Mouse (Mus musculus) inflammation-experienced regulatory T-cells, adult 6 months (primary cell): ENCODE data around the gene Shisal1. TPM values are rescaled to one million over a fixed set of nuclear protein-coding genes. Genes with fewer than 3 reads are reported as not detected.

ENCODE experiments used
- ATAC-seq: one replicate; pipeline ENCODE4 v1.8.0; 2017
- polyA plus RNA-seq, 3 experiments: library from polyadenylated mRNA; unstranded; fragments of 100-300 nt; shearing (Covaris generic); gene quantifications; one replicate each; pipeline ENCODE4 v1.2.1; 2017

Gene Shisal1
- polyA plus RNA-seq, 3 experiments from 2014 or later, result not detected

DNA sequence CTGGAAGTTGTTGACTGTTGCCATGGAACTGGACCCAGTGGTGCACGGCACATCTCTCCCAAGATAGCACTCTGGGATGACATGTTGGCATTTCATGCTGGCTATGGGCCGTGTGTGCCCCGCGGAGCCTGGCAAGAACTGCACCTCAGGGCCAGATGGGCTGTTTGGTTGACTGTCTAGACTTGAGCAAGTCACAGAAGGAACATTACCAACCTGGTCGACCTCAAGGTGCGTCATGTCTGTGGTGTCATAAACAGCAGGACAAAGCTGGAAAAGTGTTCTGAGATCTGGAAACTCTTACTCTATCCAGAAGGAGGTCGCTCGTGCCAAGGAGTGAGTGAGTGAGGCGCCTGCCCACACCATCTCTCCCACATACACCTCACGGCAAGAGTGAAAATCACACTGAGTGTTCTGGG lies 80.3 kb downstream of the Shisal1 start:
- ATAC-seq, result no peak

DNA sequence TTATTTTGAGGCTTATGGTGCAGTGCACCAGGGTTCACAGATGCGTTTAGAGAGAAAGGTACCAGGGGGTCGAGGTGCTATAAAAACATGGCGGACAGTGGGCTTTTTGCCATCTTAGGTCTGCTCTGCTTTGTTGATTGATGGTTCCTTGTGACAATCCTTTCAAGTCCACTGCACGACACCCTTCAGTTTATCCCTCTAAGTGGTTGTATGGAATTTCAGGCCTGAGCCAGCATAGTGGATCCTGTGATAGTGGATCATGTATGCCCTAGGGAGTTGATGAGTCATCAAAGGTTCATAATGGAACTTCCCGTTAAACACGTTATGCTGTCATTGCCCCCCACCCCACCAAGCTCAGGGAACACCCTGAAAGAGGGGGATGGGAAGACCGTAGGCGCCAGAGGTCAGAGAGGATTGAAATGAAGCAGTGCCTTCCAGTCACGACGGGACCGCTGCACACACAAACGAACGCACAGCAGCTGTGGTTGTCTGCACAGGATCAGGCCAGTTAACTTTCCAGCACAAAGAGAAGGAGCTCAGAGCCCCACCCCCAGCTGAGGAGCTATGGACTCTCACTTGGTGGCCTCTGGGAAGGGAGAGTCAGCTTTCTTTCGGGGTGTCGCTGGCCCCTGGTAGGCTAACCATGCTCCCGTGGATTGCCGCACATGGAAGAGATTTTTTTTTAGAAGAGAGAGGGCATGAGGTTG lies 81.1 kb downstream of the Shisal1 start:
- ATAC-seq, result no peak

DNA sequence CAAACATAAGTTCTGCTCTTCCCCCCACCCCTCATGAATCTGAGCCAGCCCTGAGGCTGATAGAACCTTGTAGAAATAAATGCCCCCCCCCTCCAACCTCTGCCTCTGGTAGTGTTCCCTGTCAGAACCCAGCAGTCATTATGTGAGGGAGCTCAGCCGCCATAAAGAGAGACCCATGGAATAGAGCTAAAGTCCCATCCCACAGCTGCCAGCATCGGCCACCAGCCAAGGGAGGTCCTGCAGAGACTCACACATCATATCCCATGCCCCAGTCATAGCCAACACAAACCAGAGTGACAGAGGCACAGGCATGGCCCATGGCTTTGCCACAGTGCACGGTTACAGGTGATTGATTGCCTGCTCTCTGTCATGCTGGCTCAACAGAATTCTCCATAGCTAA lies 82.2 kb downstream of the Shisal1 start:
- ATAC-seq, result no peak

DNA sequence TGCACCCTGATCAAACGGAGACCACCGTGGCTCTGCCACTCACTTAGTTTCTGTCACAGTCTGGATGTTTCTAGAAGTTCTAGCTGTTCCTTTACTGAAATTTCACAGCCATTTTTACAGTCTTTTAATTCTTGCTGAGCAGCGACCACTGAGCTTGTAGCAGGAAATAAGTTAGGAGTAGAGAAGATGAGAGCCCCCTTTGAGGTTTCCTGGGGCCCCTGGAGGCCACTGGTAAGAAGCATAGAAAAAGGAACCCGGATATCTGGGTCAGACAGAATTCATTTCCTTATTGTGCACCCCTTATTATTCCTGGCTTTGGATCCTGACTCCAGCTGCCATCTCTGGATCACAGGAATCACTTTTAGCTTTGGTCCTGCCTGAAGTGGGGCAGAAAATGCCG lies 91.8 kb downstream of the Shisal1 start:
- ATAC-seq, result no peak

DNA sequence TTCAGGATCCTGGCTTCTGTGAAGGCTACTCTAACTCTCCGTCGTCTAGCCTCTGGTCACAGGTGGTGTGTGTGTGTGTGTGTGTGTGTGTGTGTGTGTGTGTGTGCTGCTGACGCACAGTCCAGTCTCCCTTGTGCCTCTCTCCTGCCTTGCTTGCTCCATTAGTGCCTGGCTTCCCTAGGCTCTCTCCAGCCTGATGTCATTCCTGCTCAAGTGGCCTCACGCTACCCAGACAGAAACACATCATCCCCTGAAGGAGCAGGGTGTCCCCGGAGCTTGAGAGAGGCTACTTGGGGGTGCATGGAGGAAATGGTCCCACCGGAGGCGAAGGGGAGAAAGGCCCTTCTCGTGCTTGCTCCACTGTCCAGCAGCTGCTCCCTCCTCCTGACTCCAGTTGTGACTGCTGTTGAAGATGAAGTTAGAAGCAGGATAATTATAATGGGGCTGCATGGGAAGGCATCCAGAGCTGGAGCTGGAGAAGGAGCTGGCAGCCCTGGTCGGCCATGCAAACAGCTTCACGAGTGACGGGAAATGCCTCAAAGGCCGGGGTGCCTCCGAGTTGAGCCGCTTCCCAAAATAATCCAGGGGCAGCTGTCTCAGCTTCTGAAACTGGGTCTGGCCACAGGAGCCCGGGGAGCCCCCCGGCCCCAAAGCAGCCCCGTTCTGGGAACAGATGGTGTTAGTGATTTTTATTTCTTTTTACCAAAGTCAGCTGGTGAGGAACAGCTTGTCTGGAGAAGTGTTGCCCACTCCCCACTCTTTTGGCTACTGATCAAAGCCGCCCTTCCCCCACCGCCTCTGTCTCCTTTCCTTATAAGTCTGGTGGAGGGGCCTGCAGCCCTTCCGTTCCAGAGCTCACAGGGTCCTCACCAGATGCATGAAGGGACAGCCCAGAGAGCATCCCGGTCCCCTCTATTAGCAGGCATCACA lies 94.7 kb downstream of the Shisal1 start:
- no peak for ATAC-seq

DNA sequence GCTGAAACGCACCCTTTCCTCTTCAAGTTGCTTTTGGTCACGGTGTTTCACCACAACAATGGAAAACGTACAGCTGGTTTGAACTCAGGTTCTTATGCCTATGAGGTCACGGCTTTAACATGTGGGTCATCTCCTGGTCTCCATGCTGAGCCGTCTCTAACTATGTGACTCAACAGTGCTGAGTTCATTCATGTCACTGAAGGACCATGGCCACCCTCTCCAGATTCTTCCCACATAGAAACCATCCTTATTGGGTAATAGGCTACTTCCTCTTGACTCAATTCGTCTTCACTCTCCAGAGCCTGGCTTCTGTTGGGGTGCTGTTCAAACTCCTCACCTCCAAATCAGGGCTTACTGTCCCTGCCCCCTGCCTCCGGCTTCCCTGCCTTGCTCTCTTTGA lies 95.6 kb downstream of the Shisal1 start:
- ATAC-seq, result no peak

DNA sequence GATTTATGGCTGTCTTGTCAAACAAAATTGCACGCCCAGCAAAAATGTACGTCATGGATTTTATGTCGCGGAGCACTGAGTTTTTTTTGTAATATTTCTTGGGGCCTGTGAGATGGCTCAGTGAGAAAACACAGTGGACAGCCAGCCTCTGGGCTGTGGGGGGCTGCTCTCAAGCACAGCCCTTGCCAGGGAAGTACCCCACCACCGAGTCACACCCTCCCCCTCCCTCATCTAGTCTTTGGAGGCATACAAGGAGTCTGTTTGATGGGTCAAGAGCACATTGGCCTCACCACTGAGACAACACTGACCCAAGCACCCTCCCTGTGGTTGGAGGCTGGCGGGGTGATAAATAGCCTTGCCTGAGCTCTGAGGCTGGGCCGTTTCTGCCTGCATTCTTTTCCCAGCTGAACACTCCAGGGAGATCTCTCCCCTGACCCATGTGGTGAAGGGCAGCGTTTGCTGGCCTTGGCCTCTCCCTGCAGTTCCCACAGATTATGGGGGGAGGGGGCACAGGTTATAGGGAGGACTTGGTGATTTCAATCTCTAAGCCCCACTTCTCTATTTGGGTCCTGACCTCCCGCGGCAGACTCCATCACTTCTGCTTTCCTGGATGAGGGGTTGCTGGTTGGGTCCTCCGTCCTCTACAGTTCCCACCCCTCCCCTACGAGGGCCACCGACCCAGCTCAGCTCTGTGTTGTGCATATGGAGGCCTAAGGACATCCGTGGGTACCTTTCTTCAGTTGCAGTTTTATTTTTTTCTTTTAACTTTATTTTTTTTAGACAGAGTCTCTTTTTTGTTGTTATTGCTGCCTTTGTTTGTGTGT lies 96.8 kb downstream of the Shisal1 start:
- ATAC-seq, result no peak

DNA sequence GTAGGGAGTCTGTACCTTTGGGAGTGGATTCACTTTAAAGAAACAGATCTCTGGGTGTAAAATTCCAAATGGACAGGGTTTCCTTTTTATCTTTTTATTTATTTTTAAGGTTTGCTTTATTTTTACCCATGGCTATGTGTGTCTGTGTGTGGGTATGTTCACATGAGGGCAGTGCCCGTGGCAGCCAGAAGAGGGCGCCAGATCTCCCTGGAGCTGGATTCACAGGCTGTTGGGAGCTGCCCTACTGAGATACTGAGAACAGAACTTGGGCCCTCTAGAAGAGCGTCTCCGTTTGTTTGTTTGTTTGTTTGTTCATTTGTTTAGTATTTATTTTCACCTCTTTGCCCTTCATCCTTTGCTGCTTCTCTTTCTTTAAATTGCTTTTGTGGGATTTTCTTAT lies 98.1 kb downstream of the Shisal1 start:
- no peak for ATAC-seq

DNA sequence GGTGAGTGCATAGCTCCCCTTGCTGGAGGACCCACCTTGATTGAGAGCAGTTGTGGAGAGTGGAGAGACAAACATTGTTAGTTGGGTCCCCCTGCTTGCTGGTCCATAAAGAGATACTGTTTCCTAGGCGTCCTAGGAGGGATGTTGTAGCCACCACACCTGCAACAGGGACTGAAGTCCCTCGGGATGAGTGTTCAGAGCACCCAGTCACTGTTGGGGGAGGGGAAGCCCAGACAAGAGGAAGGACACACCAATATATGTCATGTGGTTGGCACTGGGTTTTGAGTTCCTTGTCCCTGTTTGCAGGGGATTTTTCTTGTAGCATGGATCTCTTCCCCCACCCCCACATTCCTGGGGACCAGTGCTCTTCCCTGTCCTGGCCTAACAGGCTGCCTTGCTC lies 106.0 kb downstream of the Shisal1 start:
- no peak for ATAC-seq

DNA sequence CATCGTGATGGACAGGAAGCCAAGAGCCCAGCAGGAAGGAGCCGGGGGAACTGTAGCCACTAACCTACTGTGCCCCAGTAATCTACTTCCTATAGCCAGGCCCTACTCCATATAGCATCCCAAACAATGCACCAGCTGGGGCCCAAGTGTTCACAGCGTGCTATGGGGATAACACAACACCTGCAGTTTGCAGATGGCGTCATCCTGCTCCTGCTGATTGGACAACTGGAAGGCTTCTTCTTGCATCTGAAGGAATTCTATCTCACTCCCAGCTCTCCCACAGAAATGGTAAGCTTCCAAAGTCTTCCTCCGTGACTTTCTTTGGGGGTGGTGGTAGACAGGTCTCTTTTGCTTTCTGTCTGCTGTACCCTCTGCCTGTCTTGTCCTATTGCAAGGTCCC lies 109.3 kb downstream of the Shisal1 start:
- ATAC-seq, result no peak

DNA sequence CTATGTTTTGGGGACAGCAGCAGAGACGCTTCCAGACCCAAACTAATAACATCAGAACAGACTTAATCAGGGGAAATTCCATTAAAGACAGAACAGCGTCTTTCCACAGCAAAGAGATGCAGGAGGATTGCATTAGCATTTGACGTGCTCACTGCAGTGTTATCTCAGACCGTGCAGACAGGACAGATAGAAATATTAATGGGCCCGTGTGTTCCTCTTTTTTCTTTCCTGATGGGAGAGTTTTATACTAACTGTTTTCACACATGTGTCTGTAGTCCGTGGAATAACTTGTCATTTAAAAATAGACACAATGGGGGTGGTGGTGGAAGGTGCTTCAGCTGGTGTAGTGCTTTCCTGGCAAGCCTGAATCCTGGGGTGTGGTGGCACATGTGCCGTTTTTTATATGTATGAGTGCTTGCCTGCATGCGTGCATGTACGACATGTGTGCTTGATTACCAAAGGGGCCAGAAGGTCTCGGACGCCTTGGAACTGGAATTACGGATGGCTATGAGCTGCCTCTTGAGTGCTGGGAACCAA lies 110.5 kb downstream of the Shisal1 start:
- no peak for ATAC-seq

DNA sequence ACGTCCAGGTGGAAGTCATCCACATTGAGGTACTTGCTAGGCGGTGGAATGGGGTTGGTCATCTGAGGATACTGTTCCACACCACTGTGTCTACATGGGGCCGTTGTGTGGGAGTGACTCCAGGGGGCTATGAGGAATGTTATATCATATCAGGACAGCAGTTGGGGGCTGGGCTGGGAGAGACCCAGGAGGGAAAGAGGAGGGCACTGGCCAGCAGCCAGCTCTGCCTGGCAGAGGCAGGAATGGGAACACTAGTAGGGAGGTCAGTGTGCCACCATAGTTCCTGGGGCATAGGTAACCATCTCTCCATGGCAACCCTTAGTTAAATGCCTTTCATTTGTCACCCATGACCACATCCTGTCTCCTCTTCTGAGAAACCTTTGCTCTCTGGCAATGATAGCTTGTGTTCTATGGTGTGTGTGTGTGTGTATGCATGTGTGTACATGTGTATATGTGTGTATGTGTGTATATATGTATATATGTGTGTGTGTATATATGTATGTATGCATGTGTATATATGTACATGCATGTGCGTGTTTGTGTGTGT lies 115.8 kb downstream of the Shisal1 start:
- peak; percentile 94 for ATAC-seq

DNA sequence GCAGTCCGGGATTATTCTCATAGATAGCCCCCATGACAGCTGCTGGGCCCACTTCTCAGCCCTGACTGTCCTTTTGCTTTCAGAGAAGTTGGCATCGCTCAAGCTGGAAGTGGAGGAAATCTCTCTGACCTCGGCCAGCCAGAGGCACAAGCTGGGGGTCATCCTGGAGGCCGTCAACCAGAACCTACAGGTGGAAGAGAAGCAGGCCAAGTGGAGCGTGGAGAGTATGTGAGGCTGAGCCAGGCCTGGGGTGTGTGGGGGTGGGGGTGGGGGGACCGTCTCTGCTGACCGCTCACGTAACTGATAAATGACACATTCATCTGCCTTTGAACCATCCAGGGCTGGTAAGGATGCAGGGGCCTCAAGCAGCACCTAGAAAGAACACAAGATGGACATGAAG lies 117.0 kb downstream of the Shisal1 start:
- ATAC-seq, result no peak

Other genes starting within 250 kb of the Shisal1 start
- 1 to 10 TPM in 1 of 3 experiments, under 1 TPM in 1, not detected in 1; 0.89 to 2.1 TPM for gene Parvb, start 215.1 kb downstream of the Shisal1 start, polyA plus RNA-seq
- 10 to 100 TPM; 77.7 to 87.6 (median 81.4) TPM for gene Parvg, start 123.1 kb downstream of the Shisal1 start, polyA plus RNA-seq
- 1 to 10 TPM; 1.3 to 2.0 (median 1.8) TPM for gene Rtl6, start 110.7 kb upstream of the Shisal1 start, polyA plus RNA-seq
- gene Prr5, start 222.5 kb upstream of the Shisal1 start, polyA plus RNA-seq, result 1 to 10 TPM in 1 of 3 experiments, not detected in 2; 1.5 TPM